Mouse (Mus musculus): ENCODE data around the gene C1qtnf1. TPM values are rescaled to one million over a fixed set of nuclear protein-coding genes. Genes with fewer than 3 reads are reported as not detected.
"Not testable (repeated sequence)": the region's sequence is repeated elsewhere in the genome, so short reads cannot be mapped to it uniquely, and the experiment has no call there.

The C1qtnf1 gene
- total RNA-seq (2021), result 1 to 10 TPM; 4.6 to 4.9 TPM

GRCm38 (mm10) chr11:118427986-118428385 lies at the start of gene C1qtnf1:
TSS of gene C1qtnf1 (plus strand) at chr11:118428203.
- no peak for DNase-seq (ENCODE audit: low spot score in 2 of 2)
- intact Hi-C loops (cut with DNase I), result no loop called here

GRCm38 (mm10) chr11:118378656-118379055 lies 49.3 kb upstream of the C1qtnf1 start:
- DNase-seq (ENCODE audit: low spot score in 2 of 2), result no peak
- intact Hi-C loops (cut with DNase I), result loop anchor here (1.0 to 10.0 kb wide), 2 partner anchors 60 to 294 kb away; no protein-coding TSS in a partner anchor

DNA sequence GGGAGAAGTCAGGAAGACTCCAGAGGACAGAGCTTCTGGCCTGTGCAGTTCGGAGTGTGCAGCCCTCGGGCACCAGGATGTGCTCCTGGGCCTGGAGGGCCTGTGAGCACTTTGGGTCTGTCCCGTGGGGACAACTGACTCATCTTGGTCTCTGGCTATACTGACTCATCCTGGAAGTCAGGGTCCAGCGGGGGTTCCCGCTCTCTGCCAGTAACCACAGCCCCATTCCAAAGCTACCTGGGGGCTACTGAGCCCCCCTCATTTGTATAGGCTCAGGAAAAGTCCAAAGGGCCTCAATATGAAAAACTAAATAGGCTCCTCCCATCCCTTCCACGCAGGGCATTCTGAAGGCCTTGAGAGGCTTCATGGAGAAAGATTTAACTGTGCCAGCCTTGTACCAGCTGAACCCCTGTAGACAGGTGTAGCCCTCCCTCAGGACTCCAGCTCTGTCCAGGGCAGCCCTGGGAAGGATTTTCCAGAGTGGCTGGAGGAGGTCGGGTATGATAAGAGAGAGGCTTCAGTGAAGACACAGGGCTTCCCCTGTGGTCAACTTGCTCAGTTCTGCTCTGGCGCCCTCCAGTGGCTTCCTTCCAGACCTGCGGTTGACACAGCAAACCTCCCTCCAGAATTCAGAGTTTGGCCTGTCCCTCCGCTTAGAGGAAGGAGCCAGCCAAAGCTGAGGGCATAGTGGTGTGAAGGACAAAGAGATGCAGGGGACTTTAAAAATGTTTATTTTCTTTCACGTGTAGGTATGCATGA lies 48.6 kb upstream of the C1qtnf1 start:
- intact Hi-C loops (cut with DNase I), result loop anchor here (1.0 to 10.0 kb wide), 2 partner anchors 61 to 295 kb away; no protein-coding TSS in a partner anchor
- DNase-seq (ENCODE audit: low spot score in 2 of 2), result peak; percentile 76 to 80

- intact Hi-C loops (cut with DNase I); DNase-seq (ENCODE audit: low spot score in 2 of 2): not testable (repeated sequence)
Observed at GRCm38 (mm10) chr11:118387816-118388215, 40.2 kb upstream of the C1qtnf1 start.

DNA sequence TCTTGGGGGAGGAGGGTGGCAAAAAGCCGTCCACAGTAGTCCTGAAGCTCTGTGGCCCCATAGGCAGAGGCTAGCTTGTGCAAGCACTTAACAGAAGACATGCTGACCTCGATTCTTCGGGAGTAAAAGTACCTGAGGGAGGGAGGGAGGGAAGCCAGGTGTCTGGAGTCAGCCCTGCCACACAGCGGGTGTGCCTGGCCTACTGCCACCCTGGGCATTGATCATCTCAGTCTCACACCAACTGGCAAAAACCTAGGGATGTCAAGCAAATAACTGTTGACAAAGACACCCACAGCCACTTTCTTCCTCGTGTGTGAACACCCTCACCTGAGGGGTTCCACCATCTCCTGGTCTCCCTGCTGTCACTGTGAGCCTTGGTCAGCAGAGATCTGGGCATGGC lies 34.0 kb upstream of the C1qtnf1 start:
- peak in 1 of 2 experiments; percentile 1 for DNase-seq (ENCODE audit: low spot score in 2 of 2)
- intact Hi-C loops (cut with DNase I), result no loop called here

DNA sequence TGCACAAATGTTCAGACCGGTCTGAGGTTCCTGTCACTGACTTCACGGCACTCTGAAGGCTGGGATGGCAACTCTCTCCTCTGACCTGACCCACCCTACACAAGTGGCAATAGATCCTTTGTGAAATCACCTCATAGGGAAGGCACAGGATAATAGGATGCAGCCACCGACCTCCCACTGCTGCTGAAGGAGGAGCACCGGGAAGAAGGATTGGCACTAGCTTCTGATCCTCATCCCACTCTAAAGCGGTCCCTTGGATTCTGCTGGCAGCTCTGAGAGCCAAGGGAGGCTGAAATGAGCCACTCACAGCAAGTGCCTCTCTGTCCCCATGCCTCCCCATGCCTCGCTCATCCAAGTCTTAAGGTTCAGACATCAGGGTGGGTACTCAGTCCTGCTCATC lies 33.5 kb upstream of the C1qtnf1 start:
- DNase-seq (ENCODE audit: low spot score in 2 of 2), result peak in 1 of 2 experiments; percentile 2
- intact Hi-C loops (cut with DNase I), result no loop called here

- no peak for DNase-seq (ENCODE audit: low spot score in 2 of 2)
- intact Hi-C loops (cut with DNase I), result no loop called here
Observed at GRCm38 (mm10) chr11:118397806-118398530, 30.0 kb upstream of the C1qtnf1 start.

- intact Hi-C loops (cut with DNase I), result loop anchor here (5.0 kb wide), 1 partner anchor 83 kb away; no protein-coding TSS in a partner anchor
- DNase-seq (ENCODE audit: low spot score in 2 of 2), result no peak
Observed at GRCm38 (mm10) chr11:118399891-118400565, 28.0 kb upstream of the C1qtnf1 start.

DNA sequence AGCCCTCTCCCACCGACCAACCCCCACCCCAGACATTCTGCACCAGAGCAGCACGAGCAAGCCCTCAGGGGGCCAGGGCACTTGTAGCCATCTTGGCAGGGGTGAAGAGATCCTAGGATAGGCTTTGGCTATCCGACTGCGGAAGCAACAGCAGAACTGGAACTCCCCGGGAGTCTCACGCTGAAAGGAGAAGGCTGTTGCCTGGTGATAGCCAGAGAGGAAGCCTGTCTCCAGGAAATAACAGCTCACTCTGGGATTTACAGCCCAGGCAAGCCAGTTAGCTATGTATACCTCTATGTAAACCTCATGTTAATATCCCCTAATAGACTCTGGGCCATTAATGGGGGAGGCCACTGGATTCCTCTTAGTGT lies 27.5 kb upstream of the C1qtnf1 start:
- peak in 1 of 2 experiments; percentile 2 for DNase-seq (ENCODE audit: low spot score in 2 of 2)
- intact Hi-C loops (cut with DNase I), result loop anchor here (5.0 kb wide), 1 partner anchor 83 kb away; no protein-coding TSS in a partner anchor

DNA sequence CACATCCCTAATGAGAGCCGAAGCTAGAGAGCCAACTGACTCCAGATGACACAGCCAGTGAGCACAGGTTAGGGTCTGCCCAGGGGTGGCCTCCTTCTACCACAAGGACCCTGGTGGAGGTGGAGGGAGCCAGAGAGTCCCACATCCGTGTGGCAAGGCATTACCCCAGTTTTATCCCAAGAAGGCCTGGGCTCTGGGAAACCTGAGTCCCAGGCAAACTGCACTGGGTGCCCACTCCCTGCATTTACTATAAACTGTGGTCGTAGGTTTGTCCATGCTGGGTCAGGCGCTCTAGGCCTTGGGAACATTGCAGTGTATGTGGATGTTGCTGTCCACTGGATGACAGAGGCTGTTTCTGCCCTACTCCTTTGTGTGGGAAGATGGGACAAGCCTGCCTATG lies 26.8 kb upstream of the C1qtnf1 start:
- DNase-seq (ENCODE audit: low spot score in 2 of 2), result no peak
- intact Hi-C loops (cut with DNase I), result loop anchor here (5.0 kb wide), 1 partner anchor 84 kb away; no protein-coding TSS in a partner anchor

DNA sequence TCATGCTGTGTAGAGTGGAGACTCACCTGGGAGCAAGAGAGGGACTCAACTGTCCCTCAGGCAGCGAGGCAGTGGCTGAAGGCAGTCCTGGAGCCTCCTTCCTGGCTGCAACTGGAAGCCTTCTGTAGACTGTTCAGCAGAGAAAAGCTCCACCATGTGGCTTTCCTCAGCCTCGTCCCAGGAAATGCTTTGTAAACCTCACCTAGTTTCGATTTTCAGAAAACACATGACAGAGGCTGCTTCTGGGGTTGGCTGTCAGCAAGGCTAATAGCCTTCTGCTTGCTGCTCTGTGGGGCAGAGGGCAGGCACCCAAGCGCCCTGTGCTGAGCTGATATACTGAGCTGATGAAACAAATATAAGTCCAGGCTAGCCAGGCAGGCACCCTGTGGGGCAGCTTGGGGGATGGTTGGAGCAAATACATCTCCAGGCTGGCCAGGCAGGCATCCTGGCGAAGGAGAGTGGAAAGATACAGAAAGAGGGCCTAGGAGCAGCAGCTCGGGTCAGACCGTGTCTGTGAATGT lies 26.2 kb upstream of the C1qtnf1 start, which contains the start of gene Lgals3bp:
TSS of gene Lgals3bp (minus strand) at position 333 of the 521 bp plus-strand sequence.
- DNase-seq (ENCODE audit: low spot score in 2 of 2), result peak; percentile 44 to 51
- intact Hi-C loops (cut with DNase I), result loop anchor here (5.0 kb wide), 1 partner anchor 85 kb away; no protein-coding TSS in a partner anchor

DNA sequence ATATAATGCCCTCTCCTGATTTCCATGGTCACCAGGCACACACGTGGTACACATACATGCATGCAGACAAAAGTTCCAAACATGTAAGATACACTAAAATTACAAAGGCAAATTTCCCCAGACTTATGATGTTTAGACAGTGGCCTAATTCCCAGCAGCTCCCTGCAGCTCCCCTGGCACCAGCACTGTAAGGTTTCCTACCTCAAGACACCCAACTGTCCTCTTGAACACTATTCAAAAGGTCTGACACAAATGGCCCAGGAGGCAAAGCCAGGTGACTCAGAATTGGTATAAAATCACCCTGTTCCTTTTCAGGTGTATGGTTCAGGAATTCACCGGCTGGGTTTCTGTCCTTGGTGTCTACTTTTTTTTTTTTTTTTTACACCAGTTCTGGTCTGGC lies 24.8 kb upstream of the C1qtnf1 start:
- intact Hi-C loops (cut with DNase I), result loop anchor here (5.0 kb wide), 1 partner anchor 86 kb away; no protein-coding TSS in a partner anchor
- no peak for DNase-seq (ENCODE audit: low spot score in 2 of 2)

DNA sequence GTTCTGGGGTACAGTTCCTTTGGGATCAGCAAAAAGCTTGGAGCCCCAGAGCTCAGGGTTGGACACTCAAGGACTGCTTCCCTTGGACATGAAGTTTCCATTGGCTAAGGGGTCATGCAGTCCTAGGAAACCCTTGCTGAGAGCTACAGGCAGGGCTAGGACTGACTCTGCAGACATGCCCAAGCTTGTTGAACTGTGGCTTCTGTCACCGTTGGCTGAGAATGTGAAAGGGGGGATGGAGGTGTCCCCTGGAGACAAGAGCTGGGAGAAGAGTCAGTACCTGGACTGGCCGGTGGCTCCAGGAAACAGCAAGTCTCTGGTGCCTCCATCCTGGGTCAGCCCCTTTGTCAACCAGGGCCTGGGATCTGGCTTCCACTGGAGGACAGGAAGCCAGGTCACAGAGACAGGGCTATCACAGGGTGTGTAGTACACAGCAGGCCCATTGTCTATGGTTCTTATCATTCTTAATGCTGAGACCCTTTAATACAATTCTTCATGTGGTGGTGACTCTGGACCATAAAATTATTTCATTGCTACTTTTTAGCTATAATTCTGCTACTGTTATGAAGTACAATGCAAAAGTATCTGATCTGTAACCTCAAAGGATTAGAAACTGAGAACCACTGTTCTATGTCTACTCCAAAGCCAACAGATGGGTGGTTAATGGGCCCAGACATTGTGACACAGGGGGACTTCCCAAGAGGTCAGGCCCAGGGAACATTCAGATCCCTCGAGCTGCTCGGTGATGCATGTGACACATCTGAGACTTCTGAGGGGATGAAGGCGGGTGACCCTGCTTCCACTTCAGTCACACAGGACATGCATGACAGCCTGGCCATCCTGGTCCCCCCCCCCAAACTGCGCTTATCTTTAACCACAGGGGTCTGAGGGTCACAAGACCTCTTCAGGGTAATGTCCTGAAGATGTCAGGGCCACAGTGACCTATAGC lies 23.8 kb upstream of the C1qtnf1 start:
- no peak for DNase-seq (ENCODE audit: low spot score in 2 of 2)
- intact Hi-C loops (cut with DNase I), result loop anchor here (5.0 kb wide), 1 partner anchor 87 kb away; no protein-coding TSS in a partner anchor

DNA sequence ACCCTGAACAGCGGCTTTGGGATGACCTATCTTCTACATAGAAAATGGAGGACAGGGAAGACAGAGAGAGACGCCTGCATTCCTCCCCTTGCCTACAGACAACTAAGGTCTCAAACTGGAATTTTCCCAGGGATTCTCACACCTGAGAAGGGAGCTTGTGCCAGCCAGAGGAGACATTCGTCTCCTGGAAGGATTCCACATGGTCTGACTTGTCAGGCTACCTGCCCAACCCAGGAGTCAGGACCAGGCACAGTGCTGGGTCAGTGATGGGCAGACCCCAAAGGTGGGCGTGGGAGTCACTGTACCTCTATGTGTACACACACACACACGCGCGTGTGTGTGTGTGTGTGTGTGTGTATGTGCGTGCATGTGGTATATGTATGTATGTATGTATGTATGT lies 22.7 kb upstream of the C1qtnf1 start:
- intact Hi-C loops (cut with DNase I), result no loop called here

GRCm38 (mm10) chr11:118406521-118406920 lies 21.5 kb upstream of the C1qtnf1 start:
- peak in 1 of 2 experiments; percentile 2 for DNase-seq (ENCODE audit: low spot score in 2 of 2)
- intact Hi-C loops (cut with DNase I), result no loop called here

More for the DNA sequence above, 22.7 kb upstream of the C1qtnf1 start:
- DNase-seq (ENCODE audit: low spot score in 2 of 2), result no peak

DNA sequence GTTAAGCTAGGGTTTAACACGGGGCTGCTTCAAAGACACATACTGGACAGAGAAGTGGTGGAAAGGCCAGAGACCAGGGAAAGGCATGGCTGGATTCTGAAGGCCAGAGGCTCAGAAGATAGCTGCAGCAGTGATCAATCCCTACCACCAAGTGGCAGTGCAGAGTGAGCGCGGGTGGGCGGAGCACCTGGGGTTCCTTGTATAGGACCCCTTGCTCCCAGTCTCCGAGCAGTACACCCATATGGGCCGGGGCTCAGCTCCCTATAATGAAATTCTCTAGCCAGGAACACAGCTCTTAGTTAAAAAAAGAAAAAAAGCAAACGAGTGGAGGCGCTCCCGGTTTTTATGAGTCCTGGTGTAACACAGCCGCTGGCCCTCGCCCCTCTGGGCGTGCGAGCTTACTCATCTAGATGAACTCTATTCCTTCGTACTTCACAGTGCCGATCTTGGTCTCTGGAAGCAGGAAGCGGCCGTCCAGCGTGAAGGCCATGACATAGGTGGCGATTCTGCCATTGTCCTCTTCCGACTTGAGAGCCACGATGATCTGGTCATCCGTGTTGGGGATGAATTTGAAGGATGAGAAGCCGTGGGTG lies 20.6 kb upstream of the C1qtnf1 start:
- no peak for DNase-seq (ENCODE audit: low spot score in 2 of 2)
- intact Hi-C loops (cut with DNase I), result no loop called here

- no peak for DNase-seq (ENCODE audit: low spot score in 2 of 2)
- intact Hi-C loops (cut with DNase I), result no loop called here
Observed at GRCm38 (mm10) chr11:118408051-118408740, 19.8 kb upstream of the C1qtnf1 start.
